Comparison of ENCODE assay signal across 7 mouse cellular contexts in the genomic region with DNA sequence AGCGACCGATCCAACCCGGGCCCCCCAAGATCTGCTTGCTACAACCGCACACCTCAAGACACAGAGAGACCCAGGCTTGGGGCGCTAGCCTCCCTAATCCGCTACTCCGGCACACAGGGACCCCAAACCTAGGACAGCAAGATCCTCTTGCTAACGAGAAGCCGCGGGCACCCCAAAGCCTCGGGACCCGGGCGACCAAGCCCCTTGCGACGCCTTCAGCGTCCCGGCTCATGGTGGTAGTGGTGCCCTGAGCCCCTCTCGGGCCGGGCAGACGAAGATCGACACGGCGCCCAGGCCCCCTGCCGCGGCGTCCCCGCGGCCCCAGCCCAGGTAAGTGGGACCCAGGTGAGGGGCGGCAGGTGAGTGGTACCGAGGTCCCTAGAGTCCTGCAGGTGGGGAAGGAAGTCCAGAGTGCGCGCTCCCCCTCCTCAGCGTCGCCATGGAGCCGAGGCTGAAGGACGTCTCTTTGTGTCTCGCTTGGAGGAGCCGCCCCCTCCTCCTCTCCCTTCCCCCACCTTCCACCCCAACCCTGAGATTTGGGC. TPM values are rescaled to one million over a fixed set of nuclear protein-coding genes. Genes with fewer than 3 reads are reported as not detected.
A peak's percentile ranks its signal among the peaks of the same experiment; 100 is the strongest.
DNase-seq lines count a peak whose midpoint lies in the region; ATAC-seq lines count a peak whose summit lies in the region.

No protein-coding gene starts in this region.

- peak overlapping the region; percentile 96 for H3K27ac ChIP-seq in neural tube, embryonic 11.5 days (ENCODE audit: low read depth, low read length)
- peak overlapping the region; percentile 91 for H3K27ac ChIP-seq in hindbrain, embryonic 11.5 days (ENCODE audit: low read depth, low read length)
- H3K27ac ChIP-seq in macrophage, result no peak overlapping the region

- H3K27me3 ChIP-seq in neural tube, embryonic 11.5 days (ENCODE audit: control insufficient read depth, insufficient read depth, low read length), result no peaks in the 10 kb centered on the region
- H3K27me3 ChIP-seq in hindbrain, embryonic 11.5 days (ENCODE audit: control insufficient read depth, insufficient read depth, low read length), result no peaks in the 10 kb centered on the region

- 0% methylated on average over 38 of the region's 38 CpGs for WGBS in neural tube, embryonic 11.5 days
- WGBS in hindbrain, embryonic 11.5 days, result under 1% methylated on average over 35 of the region's 38 CpGs
- 3% methylated on average over 29 of the region's 38 CpGs for WGBS in macrophage (ENCODE audit: missing documents)

- peak overlapping the region; percentile 91 for H3K4me2 ChIP-seq in neural tube, embryonic 11.5 days (ENCODE audit: low read depth)
- H3K4me2 ChIP-seq in hindbrain, embryonic 11.5 days (replicated peaks; ENCODE audit: low read depth, low read length), result peak overlapping the region; percentile 86

- H3K79me2 ChIP-seq in macrophage (ENCODE audit: inconsistent target), result no peaks in the 10 kb centered on the region

- peak; percentile 66 for DNase-seq in neural tube, embryonic 11.5 days (ENCODE audit: low spot score)
- DNase-seq in neural tube, embryonic 10.5 days (ENCODE audit: extremely low spot score, low spot score), result no peak
- peak; percentile 57 to 62 for DNase-seq in cerebellum, postnatal 14 days
- no peak for DNase-seq in hindbrain, embryonic 11.5 days (ENCODE audit: low spot score)
- DNase-seq in thymus, postnatal 4 days, result peak; percentile 66
- DNase-seq in ovary, adult 18-20 months (ENCODE audit: low spot score), result no peak

- no peaks in the 10 kb centered on the region for H3K9me3 ChIP-seq in neural tube, embryonic 11.5 days (ENCODE audit: control insufficient read depth, low read length)
- no peaks in the 10 kb centered on the region for H3K9me3 ChIP-seq in hindbrain, embryonic 11.5 days (ENCODE audit: control insufficient read depth, low read length)

- peaks cover 40% of the 10 kb centered on the region for H3K4me1 ChIP-seq in neural tube, embryonic 11.5 days (ENCODE audit: control insufficient read depth, insufficient read depth, low read length)
- H3K4me1 ChIP-seq in hindbrain, embryonic 11.5 days (replicated peaks; ENCODE audit: control insufficient read depth, insufficient read depth, low read length), result peaks cover 2% of the 10 kb centered on the region; the same call in 1 of the 2 replicates

- ATAC-seq in neural tube, embryonic 11.5 days (ENCODE audit: insufficient read depth, low FRiP score, low TSS enrichment), result peak; percentile 42
- ATAC-seq in hindbrain, embryonic 11.5 days (ENCODE audit: low FRiP score), result peak; percentile 28; the same call in 1 of the 2 replicates

- H3K36me3 ChIP-seq in neural tube, embryonic 11.5 days (ENCODE audit: control insufficient read depth, insufficient read depth, low read length), result peaks cover 12% of the 10 kb centered on the region
- H3K36me3 ChIP-seq in hindbrain, embryonic 11.5 days (ENCODE audit: control insufficient read depth, insufficient read depth, low read length), result no peaks in the 10 kb centered on the region
- H3K36me3 ChIP-seq in macrophage (ENCODE audit: inconsistent target), result no peaks in the 10 kb centered on the region

- peak overlapping the region; percentile 100 for H3K9ac ChIP-seq in neural tube, embryonic 11.5 days (ENCODE audit: low read length)
- peak overlapping the region; percentile 100 for H3K9ac ChIP-seq in hindbrain, embryonic 11.5 days (ENCODE audit: low read depth, low read length)

- peak overlapping the region; percentile 99 for H3K4me3 ChIP-seq in neural tube, embryonic 11.5 days (ENCODE audit: low read depth, low read length)
- H3K4me3 ChIP-seq in hindbrain, embryonic 11.5 days (ENCODE audit: low read depth, low read length), result peak overlapping the region; percentile 95
- H3K4me3 ChIP-seq in macrophage (ENCODE audit: inconsistent target), result peak overlapping the region; percentile 27; the same call in 1 of the 2 replicates

RNA-seq across cellular contexts. Expression of a gene that starts 0.4 kb away (rescaled TPM):
- polyA plus RNA-seq in neural tube, embryonic 11.5 days (2014; fragmentation: Nextera tagmentation; extraction: Ambion mirVana), result 206 and 227 TPM in 2 replicates
- 137 and 161 TPM in 2 replicates for polyA plus RNA-seq in hindbrain, embryonic 11.5 days (2014; fragmentation: Nextera tagmentation; extraction: Ambion mirVana)
- 1 to 10 TPM in 6 of 26 experiments, under 1 TPM in 8, not detected in 12; 0.15 to 2.2 (median 0.70) TPM for total RNA-seq in macrophage (2018; cell fraction: chromatin; rRNA removed)
- 1 to 10 TPM in 20 of 26 experiments, under 1 TPM in 6; 0.50 to 3.4 (median 1.3) TPM for total RNA-seq in macrophage (2018; cell fraction: cytosol; rRNA removed)
- 1 to 10 TPM in 12 of 26 experiments, under 1 TPM in 14; 0.29 to 3.8 (median 0.92) TPM for total RNA-seq in macrophage (2018; cell fraction: nucleus; rRNA removed)
- 1.9 to 3.7 TPM (median 2.3 TPM) in 3 replicates for polyA plus RNA-seq in macrophage (2018)

Comparison
In these comparisons a context has a peak if more than half of its experiments do, and no peak if none do; other contexts are left out.
1. DNase-seq: peak in neural tube, embryonic 11.5 days (single experiment), cerebellum, postnatal 14 days (2 of 2) and thymus, postnatal 4 days (single experiment); none in neural tube, embryonic 10.5 days (single experiment), hindbrain, embryonic 11.5 days (single experiment) and ovary, adult 18-20 months (single experiment).
2. H3K4me3 ChIP-seq: peak in every context shown above with its lines; median percentile 99 in neural tube, embryonic 11.5 days; 95 in hindbrain, embryonic 11.5 days; 27 in macrophage.
3. RNA of a gene that starts 0.4 kb away (polyA plus RNA-seq): 206 to 227 TPM in neural tube, embryonic 11.5 days and 137 to 161 TPM in hindbrain, embryonic 11.5 days; 1.9 to 3.7 TPM in macrophage; every median in the first group is over 10 times any median in the second.